Mouse (Mus musculus) effector memory CD4-positive, alpha-beta T cell, adult 7 months (primary cell): ENCODE results near the gene B3galt1. TPM values are rescaled to one million over a fixed set of nuclear protein-coding genes. Genes with fewer than 3 reads are reported as not detected.

Experiments used
- polyA plus RNA-seq: library from polyadenylated mRNA; unstranded; fragments of 100-300 nt; shearing (Covaris generic); gene quantifications from one replicate; pipeline ENCODE4 v1.2.1, GENCODE M21; 2017

B3galt1 gene
- polyA plus RNA-seq = not detected

GRCm38 (mm10) chr2:67565480-67566331 is at the start of gene B3galt1:
TSS of gene B3galt1 (plus strand) at chr2:67565871.

Other genes with a start within 250 kb of the B3galt1 start
- not detected for gene Gm21830, start 152.1 kb upstream of the B3galt1 start, polyA plus RNA-seq
- gene Gm26727, start 132.7 kb upstream of the B3galt1 start, polyA plus RNA-seq = not detected
- not detected for gene Xirp2, start 119.9 kb upstream of the B3galt1 start, polyA plus RNA-seq